ENCODE assay signal across 13 mouse cellular contexts in genomic region chr6:121122739-121123241, GRCm38 (mm10). TPM values are rescaled to one million over a fixed set of nuclear protein-coding genes. Genes with fewer than 3 reads are reported as not detected.
DNase-seq lines count a peak whose midpoint lies in the region; ATAC-seq and TF ChIP-seq lines count a peak whose summit lies in the region.
"Had no signal": no experiment of that assay in that cellular context is flagged by ENCODE, and none has a peak within 500 bp of the region (broad histone marks: within the 10 kb centered on the region; RNA-seq: fewer than 3 reads in every experiment).

No protein-coding gene starts in this region.

- peak; percentile 87 for DNase-seq in kidney, adult 11 months
- peak; percentile 66 for DNase-seq in cerebellum, adult 11 months
- no peak for DNase-seq in left cerebral cortex, adult 2 months (ENCODE audit: extremely low spot score in 1 of 2, low spot score in 2 of 2)
- no peak for DNase-seq in midbrain, embryonic 10.5 days (ENCODE audit: low spot score)
- DNase-seq: gastrocnemius, postnatal 25 days; layer of hippocampus, adult 9-11 months had no signal

- H3K4me2 ChIP-seq in kidney, embryonic 14.5 days (replicated peaks; ENCODE audit: low read depth, low read length) = no peak overlapping the region
- no peak overlapping the region for H3K4me2 ChIP-seq in kidney, embryonic 15.5 days
- H3K4me2 ChIP-seq in myocyte (ENCODE audit: low read depth) = peak overlapping the region; percentile 32
- H3K4me2 ChIP-seq: neural tube, embryonic 12.5 days had no signal

- no peak for TF ChIP-seq CTCF in left cerebral cortex, adult 2 months (IDR thresholded peaks at IDR 0.05)

- no peaks in the 10 kb centered on the region for H3K27me3 ChIP-seq in kidney, embryonic 14.5 days (ENCODE audit: control insufficient read depth, insufficient read depth, low read length)
- H3K27me3 ChIP-seq in kidney, embryonic 15.5 days = no peaks in the 10 kb centered on the region
- no peaks in the 10 kb centered on the region for H3K27me3 ChIP-seq in myocyte (ENCODE audit: control insufficient read depth, insufficient read depth, insufficient read length)
- 0 out of 2 replicates have a peak, but pooled peaks cover under 1% of the 10 kb centered on the region for H3K27me3 ChIP-seq in midbrain, embryonic 10.5 days (ENCODE audit: low read depth, poor library complexity, severe bottlenecking)
- H3K27me3 ChIP-seq: neural tube, embryonic 12.5 days had no signal

- no peaks in the 10 kb centered on the region for H3K79me2 ChIP-seq in myocyte (ENCODE audit: control insufficient read depth, insufficient read depth)

- WGBS in kidney, embryonic 14.5 days = 80% methylated on average over 5 of the region's 5 CpGs
- WGBS in kidney, embryonic 15.5 days = 65% methylated on average over 5 of the region's 5 CpGs
- 93% methylated on average over 5 of the region's 5 CpGs for whole genome bisulfite sequencing in midbrain, embryonic 10.5 days

- no peak overlapping the region for H3ac ChIP-seq in myocyte (ENCODE audit: control insufficient read depth, insufficient read length)

- no peaks in the 10 kb centered on the region for H3K36me3 ChIP-seq in kidney, embryonic 14.5 days (ENCODE audit: control insufficient read depth, insufficient read depth, low read length)
- H3K36me3 ChIP-seq in kidney, embryonic 15.5 days = no peaks in the 10 kb centered on the region
- H3K36me3 ChIP-seq in myocyte (ENCODE audit: control insufficient read depth, insufficient read depth) = no peaks in the 10 kb centered on the region
- no peaks in the 10 kb centered on the region for H3K36me3 ChIP-seq in midbrain, embryonic 10.5 days
- H3K36me3 ChIP-seq: hindbrain, embryonic 10.5 days; neural tube, embryonic 12.5 days had no signal

- TF ChIP-seq POLR2A in myocyte (IDR thresholded peaks at IDR 0.05; ENCODE audit: insufficient read length, low read depth) = no peak

- no peaks in the 10 kb centered on the region for H3K9me3 ChIP-seq in kidney, embryonic 14.5 days (ENCODE audit: control insufficient read depth, low read length)
- H3K9me3 ChIP-seq in kidney, embryonic 15.5 days (replicated peaks) = no peaks in the 10 kb centered on the region
- no peaks in the 10 kb centered on the region for H3K9me3 ChIP-seq in midbrain, embryonic 10.5 days (replicated peaks)
- H3K9me3 ChIP-seq: hindbrain, embryonic 10.5 days; neural tube, embryonic 12.5 days had no signal

- H3K27ac ChIP-seq in kidney, embryonic 14.5 days (ENCODE audit: low read depth, low read length) = no peak overlapping the region
- H3K27ac ChIP-seq in kidney, embryonic 15.5 days = no peak overlapping the region
- H3K27ac ChIP-seq in left cerebral cortex, adult 2 months = no peak overlapping the region
- no peak overlapping the region for H3K27ac ChIP-seq in midbrain, embryonic 10.5 days (replicated peaks)
- H3K27ac ChIP-seq: hindbrain, embryonic 10.5 days; macrophage; neural tube, embryonic 12.5 days had no signal

- no peak for ATAC-seq in kidney, embryonic 14.5 days (ENCODE audit: low FRiP score, low TSS enrichment)
- 0 out of 2 replicates have a peak, but pooled peaks have one; percentile 45 for ATAC-seq in kidney, embryonic 15.5 days (replicated peaks; ENCODE audit: low FRiP score)
- ATAC-seq in frontal cortex, adult (ENCODE audit: low TSS enrichment) = no peak

- no peak overlapping the region for H3K4me3 ChIP-seq in kidney, embryonic 14.5 days (ENCODE audit: low read length)
- H3K4me3 ChIP-seq in kidney, embryonic 15.5 days (replicated peaks) = no peak overlapping the region
- H3K4me3 ChIP-seq in myocyte = no peak overlapping the region
- H3K4me3 ChIP-seq in left cerebral cortex, adult 2 months = no peak overlapping the region
- no peak overlapping the region for H3K4me3 ChIP-seq in midbrain, embryonic 10.5 days
- H3K4me3 ChIP-seq: hindbrain, embryonic 10.5 days; neural tube, embryonic 12.5 days had no signal

- intact Hi-C loops in left cerebral cortex, adult 2 months (cut with DNase I) = no loop called here

- H3K4me1 ChIP-seq in kidney, embryonic 14.5 days (ENCODE audit: control insufficient read depth, insufficient read depth, low read length) = 0 out of 2 replicates have a peak, but pooled peaks cover 3% of the 10 kb centered on the region
- peaks cover 13% of the 10 kb centered on the region for H3K4me1 ChIP-seq in kidney, embryonic 15.5 days
- H3K4me1 ChIP-seq in midbrain, embryonic 10.5 days = peaks cover 12% of the 10 kb centered on the region

- no peak overlapping the region for H3K9ac ChIP-seq in kidney, embryonic 14.5 days (ENCODE audit: low read depth, low read length)
- H3K9ac ChIP-seq in kidney, embryonic 15.5 days = no peak overlapping the region
- H3K9ac ChIP-seq: neural tube, embryonic 12.5 days had no signal

TF ChIP-seq in myocyte, 11 proteins besides CTCF, POLR2A, EP300 and RAD21:
- no peak for TF ChIP-seq SRF (IDR thresholded peaks at IDR 0.05; ENCODE audit: control insufficient read depth, insufficient read length, low read depth)
- TF ChIP-seq MYOG (IDR thresholded peaks at IDR 0.05; ENCODE audit: control insufficient read depth in 1 of 3, insufficient read depth in 1 of 3, insufficient read length in 2 of 3, low read depth in 2 of 3) = peak in 1 of 3 experiments; percentile 26

RNA-seq across cellular contexts. Expression of gene Mical3, which starts 8.0 kb away (rescaled TPM):
- 16.7 and 20.0 TPM in 2 replicates for polyA plus RNA-seq in kidney, embryonic 14.5 days (2014; fragmentation: Nextera tagmentation; extraction: Ambion mirVana)
- polyA plus RNA-seq in kidney, embryonic 15.5 days (2015; fragmentation: Nextera tagmentation; extraction: Ambion mirVana) = 12.0 and 13.1 TPM in 2 replicates
- polyA plus RNA-seq in myocyte (2012; fragmentation: generic; extraction: Trizol) = 17.7 TPM
- total RNA-seq in left cerebral cortex, adult 2 months (2021) = 100 to 1,000 TPM; 127 to 141 TPM
- 9.0 and 10.2 TPM in 2 replicates for polyA plus RNA-seq in midbrain, embryonic 10.5 days (2016; fragmentation: Nextera tagmentation; extraction: Ambion mirVana)

Comparison
In these comparisons a context has a peak if more than half of its experiments do, and no peak if none do; other contexts are left out.
1. DNase-seq: peak in kidney, adult 11 months (single experiment) and cerebellum, adult 11 months (single experiment); none in left cerebral cortex, adult 2 months (0 of 2) and midbrain, embryonic 10.5 days (single experiment).